Mouse (Mus musculus) testis, adult 2 months (tissue): ENCODE results near the gene Snrpb2. TPM values are rescaled to one million over a fixed set of nuclear protein-coding genes. Genes with fewer than 3 reads are reported as not detected.

Experiments used
- H3K27ac ChIP-seq: fragments of 200-500 bp; 2 replicates; pipeline ENCODE4 v1.5.1; 2012; ENCODE audit warnings: low read depth, low read length; ENCODE audit not compliant: control insufficient read depth, insufficient read depth
- H3K27me3 ChIP-seq: fragments of 200-500 bp; 2 replicates; pipeline ENCODE4 v1.6.1; 2012; ENCODE audit warnings: mild to moderate bottlenecking, low read length, moderate library complexity; ENCODE audit not compliant: control insufficient read depth, insufficient read depth
- H3K36me3 ChIP-seq: fragments of 200-500 bp; 2 replicates; pipeline ENCODE4 v1.6.1; 2012; ENCODE audit warnings: mild to moderate bottlenecking, low read length; ENCODE audit not compliant: control insufficient read depth, insufficient read depth
- H3K4me1 ChIP-seq: fragments of 200-500 bp; 2 replicates; pipeline ENCODE4 v1.6.1; 2012; ENCODE audit warnings: low read length; ENCODE audit not compliant: control insufficient read depth, insufficient read depth
- H3K4me3 ChIP-seq: fragments of 200-500 bp; 2 replicates; pipeline ENCODE4 v1.5.1; 2012; ENCODE audit warnings: low read depth, mild to moderate bottlenecking, low read length, moderate library complexity, mixed read lengths; ENCODE audit not compliant: control insufficient read depth
- CTCF ChIP-seq: fragments of 200-500 bp; IDR thresholded peaks from 2 replicates; pipeline ENCODE4 v1.5.1; 2012; ENCODE audit warnings: low read depth, mild to moderate bottlenecking, inconsistent platforms, low read length, moderate library complexity; ENCODE audit not compliant: control insufficient read depth, insufficient read depth, insufficient replicate concordance
- POLR2A ChIP-seq: fragments of 200-500 bp; IDR thresholded peaks from 2 replicates; pipeline ENCODE4 v1.6.1; 2012; ENCODE audit warnings: low read depth, mild to moderate bottlenecking, inconsistent platforms, low read length, moderate library complexity; ENCODE audit not compliant: control insufficient read depth
- polyA plus RNA-seq: library from polyadenylated mRNA; depleted of rRNA; stranded (reverse); fragments of >200 nt; gene quantifications from 2 replicates; pipeline ENCODE4 v1.2.3, GENCODE M21; 2012; rRNA removed

Snrpb2 gene
- 6.0 and 8.1 TPM in 2 replicates for polyA plus RNA-seq

- Histone ChIP-seq H3K27me3 (no peaks in the 10 kb centered on the region), H3K27ac (peak within 1 kb of the TSS; percentile 80), H3K4me3 (peak within 1 kb of the TSS; percentile 97), H3K36me3 (no peaks in the 10 kb centered on the region), H3K4me1 (peaks cover 3% of the 10 kb centered on the region)
- TF ChIP-seq POLR2A: peak; percentile 57
- TF ChIP-seq CTCF: no peak
These were observed at the start of gene Snrpb2 for GRCm38 (mm10) chr2:143062812-143063792. Gene Snrpb2, plus strand, starts transcription at chr2:143063039.

- Histone ChIP-seq H3K27me3 (no peaks in the 10 kb centered on the region), H3K27ac (no peak overlapping the region), H3K4me1 (no peaks in the 10 kb centered on the region), H3K4me3 (no peak overlapping the region), H3K36me3 (no peaks in the 10 kb centered on the region)
- TF ChIP-seq CTCF (no peak), POLR2A (no peak)
These were observed 49.8 kb upstream of the Snrpb2 start for GRCm38 (mm10) chr2:143013057-143013456.

- Histone ChIP-seq H3K27me3 (no peaks in the 10 kb centered on the region), H3K4me3 (no peak overlapping the region), H3K36me3 (no peaks in the 10 kb centered on the region), H3K27ac (no peak overlapping the region), H3K4me1 (no peaks in the 10 kb centered on the region)
- TF ChIP-seq POLR2A (no peak), CTCF (no peak)
These were observed 44.8 kb upstream of the Snrpb2 start for GRCm38 (mm10) chr2:143018084-143018483.

GRCm38 (mm10) chr2:143018591-143019130 lies 44.2 kb upstream of the Snrpb2 start:
- no peaks in the 10 kb centered on the region for H3K27me3 ChIP-seq
- TF ChIP-seq POLR2A (no peak), CTCF (no peak)
- no peak overlapping the region for H3K4me3 ChIP-seq
- H3K27ac ChIP-seq: no peak overlapping the region
- H3K36me3 ChIP-seq: no peaks in the 10 kb centered on the region
- no peaks in the 10 kb centered on the region for H3K4me1 ChIP-seq

GRCm38 (mm10) chr2:143019727-143020126 lies 43.1 kb upstream of the Snrpb2 start:
- TF ChIP-seq CTCF: no peak
- no peak for TF ChIP-seq POLR2A
- Histone ChIP-seq H3K36me3 (no peaks in the 10 kb centered on the region), H3K27me3 (no peaks in the 10 kb centered on the region), H3K27ac (no peak overlapping the region), H3K4me3 (no peak overlapping the region), H3K4me1 (no peaks in the 10 kb centered on the region)

- TF ChIP-seq POLR2A: no peak
- TF ChIP-seq CTCF: no peak
- H3K4me1 ChIP-seq: no peaks in the 10 kb centered on the region
- H3K4me3 ChIP-seq: no peak overlapping the region
- no peak overlapping the region for H3K27ac ChIP-seq
- no peaks in the 10 kb centered on the region for H3K27me3 ChIP-seq
- no peaks in the 10 kb centered on the region for H3K36me3 ChIP-seq
These were observed 39.5 kb upstream of the Snrpb2 start for GRCm38 (mm10) chr2:143023331-143023730.

GRCm38 (mm10) chr2:143024226-143024625 lies 38.6 kb upstream of the Snrpb2 start:
- no peaks in the 10 kb centered on the region for H3K36me3 ChIP-seq
- no peak overlapping the region for H3K27ac ChIP-seq
- H3K4me1 ChIP-seq: no peaks in the 10 kb centered on the region
- no peak overlapping the region for H3K4me3 ChIP-seq
- TF ChIP-seq CTCF (no peak), POLR2A (no peak)
- H3K27me3 ChIP-seq: no peaks in the 10 kb centered on the region

- TF ChIP-seq POLR2A (no peak), CTCF (no peak)
- Histone ChIP-seq H3K36me3 (no peaks in the 10 kb centered on the region), H3K27ac (no peak overlapping the region), H3K4me1 (peaks cover 2% of the 10 kb centered on the region; the same call in 1 of the 2 replicates), H3K4me3 (no peak overlapping the region), H3K27me3 (no peaks in the 10 kb centered on the region)
These were observed 31.6 kb upstream of the Snrpb2 start for GRCm38 (mm10) chr2:143031283-143031682.
